Mouse (Mus musculus) gastrocnemius, postnatal 14 days (tissue): ENCODE results near the gene Fam163a. TPM values are rescaled to one million over a fixed set of nuclear protein-coding genes. Genes with fewer than 3 reads are reported as not detected.

ENCODE experiments used
- DNase-seq: peaks from one replicate; pipeline ENCODE4 v3.0.0; 2021; ENCODE audit warnings: mixed read lengths
- intact Hi-C: fragments of 180-260 bp; cut with DNase I; formaldehyde crosslinking; loops from one replicate; pipeline ENCODE4 v1.15.1; 2025; ENCODE audit warnings: low total_unique reads
- total RNA-seq, 2 experiments: library from RNA; stranded (reverse); gene quantifications; 2 replicates each; pipeline ENCODE4 v1.2.3; 2021

Fam163a gene
- total RNA-seq, 2 experiments from 2014 or later: not detected

DNA sequence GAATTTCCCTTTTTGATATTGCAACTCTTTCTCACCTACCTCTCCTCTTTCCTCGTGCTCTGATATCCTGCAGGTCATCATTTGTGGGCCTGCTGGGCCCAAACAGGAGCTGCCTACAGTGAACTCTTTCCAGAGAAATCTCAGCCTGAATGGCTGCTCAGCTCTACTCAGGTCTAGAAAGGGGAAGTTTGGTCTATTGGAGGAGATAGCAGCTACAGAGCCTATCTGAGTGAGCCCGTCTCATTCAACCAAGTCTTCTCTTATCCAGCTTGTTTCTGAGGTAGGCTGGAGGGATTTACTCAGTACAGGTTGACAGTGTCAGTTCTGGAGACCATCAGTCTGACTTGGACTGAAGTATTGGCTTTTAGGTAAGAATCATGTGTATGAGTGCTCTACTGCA, 101.1 kb downstream of the Fam163a start:
- DNase-seq: no peak
- intact Hi-C loops: no loop called here

DNA sequence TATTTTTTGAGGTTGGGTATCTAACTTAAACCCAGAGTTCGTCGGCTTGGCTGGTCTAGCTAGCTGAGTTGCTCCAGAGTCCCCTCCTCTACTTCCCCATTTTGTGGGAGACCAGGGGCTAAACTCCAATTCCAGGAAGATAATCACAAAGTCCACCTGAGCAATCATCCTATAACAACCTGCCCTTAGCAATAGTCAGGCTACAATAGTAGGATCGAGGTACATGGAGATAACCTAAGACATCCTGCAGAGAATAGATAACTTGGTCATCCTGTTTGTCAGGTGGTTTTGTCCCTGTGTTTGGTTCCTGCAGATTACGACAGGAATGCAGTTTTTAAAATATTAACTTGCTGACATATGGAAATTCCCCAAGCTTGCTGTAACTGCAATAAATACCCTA, 113.0 kb downstream of the Fam163a start:
- DNase-seq: no peak
- intact Hi-C loops: no loop called here

DNA sequence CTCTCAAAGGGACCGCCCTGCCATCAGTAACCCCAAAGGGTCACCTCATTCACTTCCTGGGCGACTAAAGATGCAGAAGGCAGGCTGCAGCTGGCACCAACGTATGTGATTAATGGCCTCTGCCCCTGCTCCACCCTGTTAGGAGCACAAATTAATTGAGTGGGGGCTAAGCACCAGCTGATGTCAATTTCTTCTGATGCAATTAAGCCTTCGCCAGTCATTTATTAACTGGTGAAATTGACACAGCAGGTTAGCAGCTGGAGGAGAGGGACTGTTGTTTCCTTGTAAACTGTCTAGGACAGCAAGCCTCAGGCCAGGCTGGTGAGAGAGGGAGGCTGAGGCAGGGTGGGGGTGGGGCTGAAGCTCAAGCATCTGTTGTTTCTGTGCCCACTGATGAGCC, 114.8 kb downstream of the Fam163a start:
- no peak for DNase-seq
- intact Hi-C loops: no loop called here

DNA sequence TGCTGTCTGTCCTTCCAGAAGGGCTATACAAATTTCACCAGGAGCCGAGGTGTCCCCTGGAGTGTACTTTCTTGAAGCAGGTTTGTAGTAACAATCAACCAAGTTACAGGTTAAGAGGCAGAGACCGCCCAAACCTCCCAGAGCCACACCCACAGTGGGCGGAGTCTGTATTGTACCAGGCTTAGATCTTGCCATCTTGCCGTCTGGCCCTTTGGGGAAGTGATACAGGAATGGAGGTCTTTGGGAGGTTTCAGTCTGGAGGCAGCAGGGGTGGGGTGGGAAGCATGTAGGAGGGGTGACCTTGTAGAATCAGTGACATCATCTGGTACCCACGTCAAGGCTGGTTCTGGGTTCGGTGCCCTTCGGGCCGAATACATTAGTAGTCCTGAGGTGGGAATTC, 115.3 kb downstream of the Fam163a start:
- intact Hi-C loops: no loop called here
- no peak for DNase-seq

DNA sequence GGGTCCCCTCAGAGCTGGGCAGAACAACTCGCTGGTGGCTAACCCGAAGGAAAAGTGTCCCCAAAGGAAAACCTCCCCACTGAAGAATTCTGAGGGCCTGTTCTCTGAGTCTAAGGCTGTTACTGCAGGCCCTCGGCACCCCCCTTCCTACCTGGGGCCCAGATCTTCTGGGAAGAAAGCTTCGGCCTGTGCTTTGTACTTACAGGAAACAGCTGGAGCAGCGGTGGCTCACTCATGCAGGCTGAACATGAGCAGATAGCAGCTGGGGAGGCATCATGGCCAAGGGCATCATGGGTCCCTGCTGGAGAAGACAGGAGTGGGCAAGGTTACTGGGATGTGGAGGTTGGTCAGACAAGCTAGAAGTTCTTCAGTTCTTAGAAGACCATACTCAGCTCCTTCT, 117.2 kb downstream of the Fam163a start:
- DNase-seq: no peak
- intact Hi-C loops: no loop called here

DNA sequence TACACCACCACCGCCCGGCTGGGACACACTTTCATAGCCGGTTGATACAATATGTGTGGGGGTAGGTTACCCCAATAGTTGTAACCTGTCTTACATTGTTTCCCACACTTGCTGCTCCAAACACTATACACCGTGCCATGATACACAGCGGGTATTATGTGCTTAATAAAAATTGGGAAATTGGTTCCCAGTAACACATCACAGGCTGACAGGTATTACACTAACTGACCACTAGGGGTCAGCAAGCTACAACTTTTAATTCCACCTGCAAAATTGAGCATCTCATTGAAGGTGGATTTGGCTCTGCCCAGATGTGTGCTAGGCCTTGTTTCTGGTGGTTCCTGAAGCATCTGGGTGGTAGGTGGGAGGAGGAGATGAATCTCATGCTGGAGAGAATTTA, 119.1 kb downstream of the Fam163a start:
- no peak for DNase-seq
- intact Hi-C loops: loop anchor here (2.0 kb wide), 1 partner anchor 155 kb away; no protein-coding TSS in a partner anchor

DNA sequence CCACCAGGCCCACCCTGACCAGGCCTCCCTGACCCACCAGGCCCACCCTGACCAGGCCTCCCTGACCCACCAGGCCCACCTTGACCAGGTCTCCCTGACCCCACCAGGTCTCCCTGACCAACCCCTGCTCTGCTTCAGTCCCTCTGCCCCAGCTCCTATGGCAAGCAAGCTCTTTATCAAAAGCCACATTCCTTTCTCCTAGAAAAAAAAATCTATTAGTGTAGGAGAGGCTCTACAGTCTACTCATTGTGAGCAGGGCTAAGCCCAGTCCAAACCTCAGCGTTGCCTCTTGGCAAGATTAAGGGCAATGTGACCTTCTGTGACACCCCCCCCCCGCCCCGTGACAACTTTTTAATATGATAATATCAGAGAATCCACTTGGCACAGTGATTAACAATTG, 120.2 kb downstream of the Fam163a start:
- DNase-seq: no peak
- intact Hi-C loops: loop anchor here (2.0 to 5.0 kb wide), 2 partner anchors 143 to 156 kb away; no protein-coding TSS in a partner anchor

DNA sequence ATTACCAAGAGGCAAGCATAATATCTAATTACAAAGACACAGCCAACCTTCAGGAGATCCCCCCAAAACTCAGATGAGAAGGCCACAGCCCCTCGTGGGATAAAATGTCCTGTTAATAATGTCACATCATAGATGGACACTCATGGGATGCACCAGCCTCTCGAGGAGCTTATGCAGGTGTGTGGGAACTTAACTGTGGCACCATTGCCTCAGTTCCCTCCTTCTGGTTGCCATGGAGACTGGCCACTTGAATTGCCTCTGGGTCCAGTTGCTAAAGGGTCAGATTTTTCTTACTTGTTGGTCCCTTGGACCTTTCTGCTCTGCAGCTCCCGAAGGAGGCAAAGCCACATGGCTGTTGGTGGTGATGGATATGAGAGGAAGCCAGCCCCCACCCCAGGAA, 127.2 kb downstream of the Fam163a start:
- DNase-seq: no peak
- intact Hi-C loops: no loop called here

DNA sequence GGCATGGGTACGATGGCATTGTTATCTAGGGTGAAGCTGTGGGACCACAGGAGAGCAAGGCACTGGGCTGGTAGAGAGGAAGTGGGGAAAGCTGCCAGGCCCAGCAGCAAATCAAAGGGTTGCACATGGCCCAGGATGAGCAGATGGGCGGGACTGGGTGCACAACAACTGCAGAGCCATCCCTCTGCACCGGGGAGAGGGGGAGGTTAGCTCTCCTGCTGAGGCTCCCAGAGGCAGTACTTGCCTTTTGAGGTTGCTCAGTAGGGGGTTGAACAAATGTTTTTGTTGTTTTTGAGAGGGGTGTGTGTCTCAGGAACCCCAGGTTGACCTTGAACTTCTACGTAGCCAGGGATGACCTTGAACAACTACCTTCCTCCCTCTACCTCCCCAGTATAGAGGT, 128.4 kb downstream of the Fam163a start:
- no peak for DNase-seq
- intact Hi-C loops: no loop called here

DNA sequence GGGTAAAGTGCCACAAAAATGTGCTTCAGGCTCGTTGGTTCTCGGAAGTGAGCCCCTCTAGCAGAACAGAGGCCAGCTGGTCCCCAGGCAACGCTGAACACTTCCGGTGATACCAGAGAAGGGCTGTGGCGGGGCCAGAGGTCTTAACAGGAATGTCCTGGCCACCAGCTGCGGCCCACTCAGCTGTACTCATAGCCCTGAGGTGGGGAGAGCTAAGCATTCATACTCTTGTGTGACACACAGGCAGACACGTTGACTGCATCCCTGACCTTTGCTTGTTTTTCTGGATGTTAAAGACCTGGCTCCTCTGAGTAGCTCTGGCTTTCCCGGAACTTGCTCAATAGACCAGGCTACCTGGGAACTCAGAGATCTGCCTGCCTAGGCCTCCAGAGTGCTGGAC, 130.3 kb downstream of the Fam163a start:
- intact Hi-C loops: no loop called here
- peak; percentile 46 for DNase-seq

DNA sequence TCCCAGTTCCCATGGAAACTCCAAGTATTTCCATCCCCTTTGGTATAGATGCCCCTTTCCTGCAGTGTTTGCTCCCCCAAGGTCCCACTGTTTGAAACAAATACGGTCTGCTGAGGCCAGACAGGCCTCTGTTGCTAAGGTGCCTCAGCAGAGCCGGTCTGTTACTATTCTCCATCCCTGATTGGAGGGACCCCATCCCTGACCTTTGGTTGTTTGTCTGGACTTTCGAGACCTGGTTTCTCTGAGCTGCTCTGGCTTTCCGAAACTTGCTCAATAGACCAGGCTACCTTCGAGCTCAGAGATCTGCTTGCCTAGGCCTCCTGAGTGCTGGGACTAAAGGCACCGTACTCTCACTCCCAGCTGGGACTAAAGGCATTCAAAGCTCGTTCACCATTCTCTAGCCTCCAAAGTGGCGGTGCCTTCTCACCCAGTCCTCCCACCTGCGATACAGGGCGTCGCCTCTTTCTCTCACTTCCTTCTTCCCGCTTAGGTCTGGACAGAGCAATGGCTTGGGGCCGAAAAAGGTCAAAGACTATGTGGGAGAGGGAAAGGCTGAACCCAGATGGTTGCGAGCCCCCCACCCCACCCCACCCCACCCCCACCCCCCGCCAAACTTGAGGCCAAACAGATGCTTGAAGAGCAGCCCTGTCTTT, 131.5 kb downstream of the Fam163a start:
- intact Hi-C loops: no loop called here
- DNase-seq: no peak

DNA sequence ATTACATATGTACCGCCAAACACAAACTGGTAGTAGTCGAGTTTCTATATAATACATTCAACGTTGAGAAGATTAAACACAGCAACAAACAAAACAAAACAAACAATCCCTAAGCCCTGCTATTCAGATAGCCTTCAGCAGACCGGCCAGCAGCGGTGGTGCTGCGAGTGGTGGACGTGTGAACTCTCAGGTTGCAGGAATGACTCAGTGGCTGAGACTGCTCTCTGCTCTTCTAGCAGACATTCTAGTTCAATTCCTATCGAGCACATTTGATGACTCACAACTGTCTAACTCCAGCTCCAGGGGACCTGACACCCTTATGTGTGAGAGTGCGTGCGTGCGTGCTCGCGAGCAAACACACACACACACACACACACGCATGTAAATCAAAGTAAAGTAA, 134.7 kb downstream of the Fam163a start:
- no peak for DNase-seq
- intact Hi-C loops: no loop called here

DNA sequence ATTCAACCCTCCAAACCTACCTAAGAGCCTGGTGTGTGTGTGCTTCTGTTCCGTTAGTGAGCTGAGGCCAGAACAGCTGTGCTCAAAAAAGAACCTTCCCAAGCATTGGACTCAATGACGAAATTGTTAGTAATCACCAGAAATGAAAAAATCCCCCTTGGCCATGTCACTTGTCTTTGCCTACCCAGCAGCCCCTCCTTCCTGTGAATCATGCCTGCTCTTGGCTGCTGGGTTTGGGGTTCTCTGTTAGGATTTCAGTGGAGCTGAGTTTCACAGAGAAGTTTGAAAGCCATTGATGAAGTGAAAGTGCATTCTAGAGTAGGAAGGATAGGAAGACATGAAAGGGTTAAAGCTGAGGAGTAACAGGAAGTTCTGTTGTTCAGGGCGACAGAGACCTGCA, 138.7 kb downstream of the Fam163a start:
- intact Hi-C loops: no loop called here
- DNase-seq: no peak

DNA sequence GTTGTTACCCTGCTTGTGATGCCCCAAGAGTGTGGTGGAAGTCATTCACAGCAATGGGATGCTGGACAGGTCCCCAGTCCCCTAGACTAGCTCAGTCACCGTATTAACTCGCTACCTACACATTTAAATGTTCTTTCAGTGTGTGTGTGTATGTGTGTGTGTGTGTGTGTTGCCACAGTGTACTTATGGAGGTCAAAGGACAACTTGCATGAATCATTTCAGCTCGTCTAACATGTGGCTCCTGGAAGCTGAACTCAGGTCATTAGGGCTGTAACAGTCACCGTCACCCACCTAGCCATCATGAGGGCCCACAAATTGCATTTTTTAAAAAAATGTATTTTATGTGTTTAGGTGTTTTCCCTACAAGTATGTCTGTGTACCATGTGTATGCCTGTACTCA, 142.6 kb downstream of the Fam163a start:
- intact Hi-C loops: no loop called here
- no peak for DNase-seq

DNA sequence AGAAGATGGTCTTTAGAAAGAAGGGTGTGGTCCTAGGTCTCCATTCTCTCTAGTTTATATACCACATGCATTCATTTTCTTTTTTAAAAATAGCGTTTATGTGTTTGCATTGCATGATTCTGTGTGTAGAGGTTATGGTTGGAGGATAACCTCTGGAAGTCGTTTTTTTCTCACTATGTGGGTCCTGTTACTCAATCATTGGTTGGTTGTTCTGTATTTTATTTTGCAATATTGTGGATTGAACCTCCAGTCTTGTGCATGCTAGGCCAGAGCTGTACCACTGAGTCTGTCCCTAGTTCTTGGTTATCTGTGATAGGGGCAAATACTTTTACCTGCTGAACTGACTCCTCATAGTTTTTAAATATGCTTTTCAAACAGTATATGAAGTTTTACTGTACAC, 146.6 kb downstream of the Fam163a start:
- no peak for DNase-seq
- intact Hi-C loops: no loop called here

DNA sequence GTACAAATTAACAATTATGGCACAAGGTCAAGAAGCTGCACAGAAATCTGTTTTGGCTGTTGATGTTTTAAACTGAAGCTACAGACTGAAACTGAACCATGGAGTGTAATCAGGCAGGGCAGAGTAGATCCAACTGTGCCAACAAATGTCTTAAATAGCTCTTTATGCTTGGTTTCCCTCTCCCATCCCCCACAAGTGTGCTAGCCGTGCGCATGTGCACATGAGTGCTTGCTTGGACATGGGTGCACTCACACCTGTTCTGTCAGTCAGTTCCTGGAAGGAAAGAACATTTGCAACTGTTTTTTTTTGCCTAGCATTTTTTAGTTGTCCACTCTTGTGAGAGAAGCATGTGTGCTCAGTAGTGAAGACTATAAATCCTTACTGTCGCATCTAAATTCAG, 158.1 kb downstream of the Fam163a start:
- peak; percentile 58 for DNase-seq
- intact Hi-C loops: no loop called here

DNA sequence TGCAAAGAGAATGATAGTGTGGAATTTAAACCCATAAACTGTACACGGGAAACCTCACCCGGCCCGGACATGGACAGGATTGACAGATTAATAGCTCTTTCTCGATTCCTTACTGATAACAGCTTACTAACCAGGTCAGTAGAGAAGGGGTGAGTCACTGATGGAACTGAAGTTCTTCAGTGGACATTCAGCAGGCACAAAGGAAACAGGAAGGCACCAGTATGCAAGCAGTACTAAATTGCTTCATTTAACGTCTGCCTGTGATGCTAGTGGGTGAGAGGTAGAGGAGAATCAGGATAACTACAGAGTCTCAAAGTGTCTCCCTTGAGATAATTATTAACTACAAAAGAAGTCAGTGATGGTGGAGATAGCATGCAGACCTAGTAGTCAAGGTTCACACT, 160.6 kb downstream of the Fam163a start:
- intact Hi-C loops: no loop called here
- DNase-seq: no peak

DNA sequence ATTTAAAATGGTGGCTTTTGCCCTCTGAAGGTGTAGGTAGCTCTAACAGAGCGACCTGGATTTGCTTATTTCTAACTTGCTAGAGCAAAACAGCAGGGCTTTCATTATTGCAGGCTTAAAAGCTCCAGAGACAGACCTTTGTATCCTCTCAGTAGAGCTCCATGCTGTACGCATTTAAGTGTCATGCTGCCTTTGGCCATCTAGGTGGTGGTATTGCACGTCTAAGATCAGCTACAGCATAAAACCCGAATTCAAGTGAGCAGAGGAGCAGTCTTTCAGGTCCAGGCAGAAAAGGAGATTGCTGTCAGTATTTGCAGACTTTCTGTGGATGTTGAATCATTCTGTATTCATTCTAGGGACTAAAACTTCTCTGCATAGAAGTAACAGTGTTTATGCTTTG, 161.8 kb downstream of the Fam163a start:
- intact Hi-C loops: no loop called here
- no peak for DNase-seq

DNA sequence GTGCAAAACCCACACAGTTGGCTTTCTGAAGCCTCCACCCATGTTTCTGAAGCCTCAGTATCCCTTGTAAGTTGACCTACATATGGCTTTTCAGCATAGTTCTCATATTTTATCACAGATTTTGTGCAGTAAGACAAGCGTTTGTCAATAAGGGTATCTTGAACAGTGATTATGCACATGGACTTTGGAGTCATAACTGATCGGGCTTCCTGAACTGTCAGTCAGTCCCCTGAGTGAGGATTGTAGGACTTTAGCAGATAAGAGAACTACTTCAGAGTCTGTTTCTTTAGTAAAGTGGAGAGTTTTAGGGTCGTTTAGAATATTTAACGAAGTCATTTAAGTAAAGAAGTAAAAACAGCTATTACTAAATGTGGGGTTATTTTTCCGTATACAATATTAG, 162.3 kb downstream of the Fam163a start:
- intact Hi-C loops: no loop called here

DNA sequence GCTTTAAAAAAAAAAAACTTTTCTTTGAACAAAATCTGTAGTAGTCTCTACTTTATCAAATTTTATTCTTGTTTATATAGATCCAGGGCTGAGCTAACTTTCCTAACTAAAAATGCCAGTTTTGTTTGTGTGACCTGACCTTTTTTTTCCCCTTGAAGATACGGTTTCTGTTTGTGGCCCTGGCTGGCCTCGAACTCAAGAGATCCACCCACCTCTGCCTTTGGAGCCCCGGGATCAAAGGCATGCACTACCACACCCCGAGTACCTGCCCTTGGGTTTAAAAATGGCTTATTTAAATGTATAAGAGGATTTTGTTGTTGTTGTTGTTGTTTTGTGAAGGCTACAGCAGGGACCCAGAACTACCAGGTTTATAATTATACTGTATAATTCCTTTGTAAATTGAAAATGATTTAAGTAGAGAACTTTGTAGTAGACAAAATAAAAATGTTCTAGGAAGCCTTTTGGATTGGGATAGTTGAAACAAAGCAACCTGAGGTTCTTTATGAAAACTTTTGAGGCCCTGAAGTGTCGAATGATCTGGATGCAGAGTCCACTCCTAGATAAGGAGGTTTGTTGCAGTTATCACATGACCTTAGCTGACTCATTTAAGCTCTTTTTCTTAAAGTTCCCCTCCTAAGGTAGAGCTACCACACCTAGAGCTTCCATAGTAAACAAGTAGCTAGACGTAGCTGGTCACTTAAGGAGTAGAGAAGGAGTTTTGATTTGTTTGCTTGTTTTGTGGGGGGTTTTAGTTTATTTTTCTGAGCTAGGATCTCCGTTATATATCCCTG, 163.2 kb downstream of the Fam163a start:
- intact Hi-C loops: no loop called here
- DNase-seq: no peak

More for the DNA sequence above, 162.3 kb downstream of the Fam163a start:
- DNase-seq: no peak

DNA sequence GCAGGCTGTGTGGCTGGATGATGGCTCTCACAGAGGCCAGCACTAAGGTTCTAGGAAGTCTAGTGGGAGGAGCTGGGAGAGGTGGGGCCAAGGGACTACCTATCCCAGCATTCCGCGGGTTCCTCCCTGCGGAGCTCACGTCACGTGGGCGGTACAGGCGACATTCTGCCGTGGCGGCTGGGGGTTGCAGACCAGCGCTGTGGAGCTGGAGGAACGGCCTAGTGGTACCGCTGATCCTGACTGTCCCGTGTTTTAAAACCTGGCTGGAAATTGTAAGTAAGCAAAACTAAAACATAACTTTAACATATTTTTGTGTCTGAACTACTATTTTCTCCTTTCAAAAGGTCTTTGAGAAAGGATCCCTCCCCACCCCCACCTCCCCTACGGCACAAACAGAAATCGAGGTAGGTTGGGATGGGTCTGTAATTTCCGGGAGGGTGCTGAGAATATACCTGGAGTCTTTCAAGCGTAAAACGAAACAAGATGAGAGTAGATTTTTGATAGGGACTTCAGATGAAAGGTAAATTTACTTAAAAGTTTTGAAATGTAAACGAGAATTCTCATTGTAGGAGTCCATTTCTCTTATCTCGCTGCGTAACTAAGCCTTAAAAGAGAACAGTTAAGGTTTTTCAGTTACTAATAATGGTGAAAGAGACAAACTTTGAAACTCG, 164.0 kb downstream of the Fam163a start:
- intact Hi-C loops: no loop called here
- peak; percentile 94 for DNase-seq
